Mouse (Mus musculus) testis, adult 2 months (tissue): ENCODE results near the gene Rprd1b.

Source experiments
- CTCF ChIP-seq: fragments of 200-500 bp; IDR thresholded peaks from 2 replicates; pipeline ENCODE4 v1.5.1; 2012; ENCODE audit warnings: low read depth, mild to moderate bottlenecking, inconsistent platforms, low read length, moderate library complexity; ENCODE audit not compliant: control insufficient read depth, insufficient read depth, insufficient replicate concordance
- POLR2A ChIP-seq: fragments of 200-500 bp; IDR thresholded peaks from 2 replicates; pipeline ENCODE4 v1.6.1; 2012; ENCODE audit warnings: low read depth, mild to moderate bottlenecking, inconsistent platforms, low read length, moderate library complexity; ENCODE audit not compliant: control insufficient read depth

DNA sequence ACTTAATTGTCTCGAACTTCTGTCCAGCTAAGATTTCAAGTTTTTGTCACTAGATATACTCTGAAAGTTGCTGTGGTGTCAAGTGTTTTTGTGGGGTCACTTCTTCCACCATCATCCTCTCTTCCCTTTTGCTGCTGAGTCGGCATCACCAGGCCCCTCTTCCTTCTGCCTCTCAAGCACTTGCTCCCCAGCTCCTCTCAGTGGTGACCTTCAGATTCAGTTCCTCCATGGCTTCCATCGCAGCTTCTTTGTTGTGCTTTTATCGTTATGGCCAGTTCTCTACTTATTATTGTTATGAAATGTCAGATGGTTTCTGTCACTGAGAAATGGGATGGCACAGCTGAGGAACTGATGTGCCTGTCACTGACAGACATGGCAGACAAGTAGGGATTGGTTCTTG, 17.9 kb downstream of the Rprd1b start:
- no peak for TF ChIP-seq POLR2A
- no peak for TF ChIP-seq CTCF
